Mouse (Mus musculus) mouse embryonic stem cell (cell line): ENCODE measurements around the gene Kcne2.

Source experiments
- in situ Hi-C, 2 experiments: fragments of 300-500 bp; cut with MboI; formaldehyde crosslinking; loops; 1 replicate in 1 of 2; 3 replicates in 1 of 2; pipeline ENCODE4 v1.14.3; 2019 to 2020; ENCODE audit warnings: low sequenced_read_pairs in 2 of 2, low pct_unique_long_range_greater_than_20kb in 1 of 2, mixed read lengths in 1 of 2; ENCODE audit not compliant: unreplicated experiment in 1 of 2

Kcne2 gene

GRCm38 (mm10) chr16:92346297-92346916 lies 54.2 kb downstream of the Kcne2 start:
- in situ Hi-C loops = no loop called here
